Mouse (Mus musculus): ENCODE data around the gene Slc13a1.
"Not testable (repeated sequence)": the region's sequence is repeated elsewhere in the genome, so short reads cannot be mapped to it uniquely, and the experiment has no call there.

Slc13a1 gene

DNA sequence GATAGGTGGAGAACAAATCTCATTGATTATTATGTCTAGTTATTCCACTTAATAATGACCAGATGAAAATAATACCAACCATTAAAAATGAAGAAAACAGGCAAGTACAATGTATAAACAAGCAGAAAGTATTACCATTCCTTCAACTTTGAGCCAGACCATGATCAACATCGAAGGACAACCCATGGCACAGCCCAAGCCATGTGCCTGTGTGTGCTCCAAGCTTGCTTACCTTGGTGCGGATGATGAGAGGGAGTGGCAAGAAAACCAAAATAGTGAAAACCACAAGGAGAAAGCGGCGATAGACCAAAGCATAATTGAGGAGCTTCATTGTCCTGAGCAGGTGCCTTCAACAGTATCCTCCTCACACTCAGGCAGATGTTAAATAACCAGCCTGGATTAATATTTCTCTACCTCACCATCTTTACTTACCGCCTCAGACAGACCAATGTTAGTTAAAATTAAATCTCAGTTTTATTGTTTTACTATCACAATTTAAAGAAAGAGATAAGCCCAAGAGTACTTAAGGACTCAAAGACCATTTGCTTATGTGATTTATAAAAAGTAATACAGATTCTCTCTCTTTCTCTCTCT lies at the start of gene Slc13a1:
Slc13a1 (minus strand) TSS at position 359 of the 594 bp plus-strand sequence.
- DNase-seq (ENCODE audit: low read depth, low spot score): no peak

DNA sequence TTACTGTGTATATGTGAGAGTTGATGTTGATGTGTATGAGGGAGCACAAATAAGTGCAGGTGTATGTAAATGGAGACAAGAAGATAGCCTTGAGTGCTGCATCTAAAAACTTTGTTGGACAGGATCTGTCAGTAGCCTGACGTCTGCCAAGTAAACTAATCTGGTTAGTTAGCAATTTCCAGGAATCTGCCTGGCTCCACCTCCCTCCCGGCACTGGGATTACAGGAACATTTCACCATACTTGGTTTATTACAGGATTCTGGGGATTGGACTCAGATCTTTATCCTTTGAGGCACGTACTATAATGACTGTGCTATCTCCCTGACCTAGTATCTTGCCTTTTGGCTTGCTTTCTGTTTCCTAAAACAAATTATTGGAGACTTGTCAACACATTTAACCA lies 40.0 kb upstream of the Slc13a1 start:
- no peak for DNase-seq (ENCODE audit: low read depth, low spot score)

DNA sequence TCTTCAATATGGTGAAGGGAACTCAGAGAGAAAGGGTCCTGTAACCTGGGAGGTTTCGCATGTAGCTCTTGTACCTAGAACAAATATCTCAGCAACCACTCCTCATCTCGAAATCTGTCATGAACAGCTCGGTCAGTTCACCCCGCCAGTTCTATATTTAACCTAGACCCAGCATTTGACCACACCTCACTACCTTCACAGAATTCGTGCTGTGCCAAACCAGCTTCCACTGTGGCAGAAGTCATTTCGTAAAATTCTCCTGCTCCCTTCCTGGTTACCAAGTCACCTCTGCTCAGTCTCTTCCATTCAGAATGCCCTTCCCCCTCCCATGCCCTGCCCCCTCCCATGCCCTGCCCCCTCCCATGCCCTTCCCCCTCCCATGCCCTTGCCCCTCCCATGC lies 34.3 kb upstream of the Slc13a1 start:
- no peak for DNase-seq (ENCODE audit: low read depth, low spot score)

DNA sequence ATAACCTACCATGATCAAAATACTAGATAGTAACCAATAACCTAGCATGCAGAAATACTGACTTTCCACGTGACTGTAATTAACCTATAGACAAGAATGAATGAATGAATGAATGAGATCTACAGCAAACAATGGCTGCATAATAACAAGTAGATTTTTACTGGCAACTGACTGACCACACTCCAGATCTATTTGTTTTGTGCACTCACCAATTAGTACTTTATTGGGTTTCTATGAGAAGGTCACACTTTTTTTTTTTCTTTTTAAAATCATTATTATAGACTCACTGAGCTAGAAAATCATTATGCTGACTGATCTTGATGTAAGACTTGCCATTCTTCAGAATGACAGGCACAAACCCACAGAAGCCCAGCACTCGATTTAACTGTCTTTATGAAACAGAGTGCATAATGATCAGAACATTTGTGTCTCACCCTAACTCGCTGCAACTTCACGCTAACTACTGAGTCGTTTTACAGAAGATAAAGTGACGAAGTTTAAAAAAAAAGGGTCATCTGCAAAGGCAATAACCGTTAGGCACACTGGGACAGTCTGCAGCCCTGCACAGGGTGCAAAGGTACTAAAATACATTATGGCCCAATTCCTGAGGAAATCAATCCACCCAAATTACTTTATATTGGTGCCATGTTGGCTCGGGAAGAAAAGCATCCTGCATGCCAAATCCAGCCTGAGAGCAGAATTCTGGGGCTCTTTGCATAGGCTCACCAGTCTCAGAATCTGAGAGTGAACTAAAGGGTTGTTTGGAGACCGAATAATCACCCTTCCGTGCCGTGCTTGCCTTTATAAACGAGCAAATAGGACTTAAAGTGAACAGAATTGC lies 33.0 kb upstream of the Slc13a1 start:
- DNase-seq (ENCODE audit: low read depth, low spot score): no peak

DNA sequence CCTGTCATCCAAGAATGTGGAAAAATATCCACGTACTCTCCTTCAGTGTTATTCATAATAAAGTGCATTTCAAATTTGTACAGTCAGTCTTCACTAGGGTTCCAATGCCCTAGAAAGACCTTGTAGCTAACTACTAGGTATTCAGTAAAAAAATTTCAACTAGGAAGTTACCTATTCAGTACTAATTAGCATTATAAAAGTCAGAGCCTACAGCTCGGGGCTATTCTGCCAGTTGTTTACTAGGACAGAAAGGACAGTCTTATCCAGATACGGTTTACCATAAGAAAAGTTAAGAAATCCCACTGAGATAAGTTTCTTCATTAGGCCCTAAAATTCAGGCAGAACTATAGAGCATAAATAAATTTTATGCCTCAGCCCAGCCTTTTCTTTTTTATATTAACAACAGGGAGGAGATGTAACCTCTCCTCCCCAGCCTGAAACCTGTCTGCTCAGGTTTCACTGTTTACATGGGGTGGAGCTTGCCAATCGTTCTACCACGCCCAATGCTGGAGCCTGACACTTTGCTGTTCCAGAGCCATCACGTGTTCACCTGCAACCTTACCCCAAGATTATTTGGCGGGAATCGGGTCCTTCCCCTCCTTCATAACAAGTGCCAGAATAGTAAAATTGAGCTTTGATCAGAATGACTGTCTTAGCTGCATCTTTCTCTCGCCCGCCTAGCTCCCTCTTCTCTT lies 29.8 kb upstream of the Slc13a1 start:
- not testable (repeated sequence) for DNase-seq (ENCODE audit: low read depth, low spot score)

DNA sequence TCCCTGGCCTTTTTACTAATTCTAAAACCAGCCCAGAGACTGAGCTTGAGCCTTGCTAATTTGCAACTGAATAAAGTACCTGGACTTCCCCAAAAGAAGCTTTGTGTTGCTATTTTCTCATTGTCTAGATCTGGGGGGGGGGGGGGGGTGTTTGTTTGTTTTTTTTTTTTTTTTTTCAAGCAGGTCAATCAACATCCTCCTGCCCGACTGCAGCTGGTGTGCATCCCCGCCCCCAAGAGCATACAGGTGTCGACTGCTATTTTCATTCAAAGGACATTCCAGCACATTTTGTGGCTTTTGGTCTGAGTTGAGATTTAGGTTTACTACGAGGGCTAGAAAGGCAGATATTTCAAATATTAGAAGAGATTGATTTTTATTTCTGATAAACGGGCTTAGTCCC lies 28.5 kb upstream of the Slc13a1 start:
- DNase-seq (ENCODE audit: low read depth, low spot score): not testable (repeated sequence)

DNA sequence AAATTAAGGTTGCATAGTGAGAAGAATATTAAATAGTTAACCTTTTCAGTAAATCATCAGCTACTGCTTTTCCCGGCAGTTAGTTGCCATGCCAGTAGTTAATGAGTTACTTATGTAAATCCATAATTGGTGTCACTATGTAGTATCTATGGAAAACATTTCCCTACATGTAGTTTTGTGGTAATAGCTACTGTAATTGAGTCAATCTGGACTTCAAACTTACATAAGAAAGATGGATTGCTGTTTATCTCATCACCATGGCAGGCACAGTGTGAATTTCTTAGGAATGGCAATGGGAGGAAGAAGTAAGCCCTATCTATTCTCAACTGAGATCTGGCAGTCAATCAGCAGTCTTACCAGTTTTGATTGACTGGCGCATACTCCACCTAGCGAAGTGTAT lies 15.5 kb upstream of the Slc13a1 start:
- no peak for DNase-seq (ENCODE audit: low read depth, low spot score)

DNA sequence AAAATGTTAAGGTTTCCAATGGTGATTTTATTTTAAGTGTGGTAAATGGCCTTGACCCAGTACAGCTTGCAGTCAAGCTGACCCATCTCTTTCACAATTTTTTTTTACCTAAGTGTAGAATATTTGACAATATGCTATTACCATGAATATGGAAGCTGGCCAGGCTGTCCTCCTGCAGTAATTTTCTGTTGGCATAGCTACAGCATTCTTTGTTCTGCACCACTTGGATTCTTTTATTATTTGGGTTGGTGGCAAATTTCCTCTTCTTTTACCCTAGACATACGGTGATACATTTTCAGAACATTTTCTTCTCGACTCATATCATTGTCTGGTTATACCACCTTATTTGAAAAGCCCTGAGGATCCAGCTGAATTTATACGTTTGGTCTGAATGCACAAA lies 7.5 kb upstream of the Slc13a1 start:
- DNase-seq (ENCODE audit: low read depth, low spot score): no peak

DNA sequence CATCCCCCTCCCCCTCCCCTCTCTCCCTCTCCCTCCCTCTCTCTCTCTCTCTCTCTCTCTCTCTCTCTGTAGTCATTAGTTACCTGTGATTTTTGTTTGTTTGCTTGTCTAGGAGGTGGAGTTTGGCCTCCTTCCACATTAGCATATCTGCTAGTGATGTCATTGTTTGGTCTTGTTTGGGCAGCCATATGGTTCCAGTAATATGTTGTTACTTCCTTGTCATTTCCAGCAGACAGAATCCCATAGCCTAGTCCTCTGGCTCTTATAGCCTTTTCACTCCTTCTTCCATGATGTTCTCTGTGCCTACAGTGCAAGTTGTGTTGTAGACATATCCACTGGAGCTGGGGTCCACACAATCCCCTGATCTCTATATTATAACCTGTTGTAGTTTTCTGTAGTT lies 6.1 kb upstream of the Slc13a1 start:
- no peak for DNase-seq (ENCODE audit: low read depth, low spot score)

DNA sequence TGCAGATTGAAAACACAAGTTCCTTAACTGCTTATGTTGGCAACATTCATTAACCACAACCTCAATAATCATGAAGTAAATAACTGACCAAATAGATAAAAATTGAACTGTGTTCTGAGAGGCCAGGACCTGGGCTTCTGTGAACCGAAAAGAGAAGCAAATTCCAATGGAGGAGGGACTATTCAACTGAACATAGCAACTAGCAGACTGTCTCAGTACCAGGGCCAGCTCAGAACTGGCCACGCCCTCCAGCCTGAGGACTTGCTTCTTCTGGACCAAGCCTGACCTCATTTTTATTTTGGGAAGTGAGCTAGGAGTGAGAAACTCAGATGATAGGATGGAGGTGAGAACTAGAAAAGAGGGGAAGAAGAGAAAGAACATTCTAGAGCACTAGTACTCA lies 4.8 kb upstream of the Slc13a1 start:
- DNase-seq (ENCODE audit: low read depth, low spot score): no peak

DNA sequence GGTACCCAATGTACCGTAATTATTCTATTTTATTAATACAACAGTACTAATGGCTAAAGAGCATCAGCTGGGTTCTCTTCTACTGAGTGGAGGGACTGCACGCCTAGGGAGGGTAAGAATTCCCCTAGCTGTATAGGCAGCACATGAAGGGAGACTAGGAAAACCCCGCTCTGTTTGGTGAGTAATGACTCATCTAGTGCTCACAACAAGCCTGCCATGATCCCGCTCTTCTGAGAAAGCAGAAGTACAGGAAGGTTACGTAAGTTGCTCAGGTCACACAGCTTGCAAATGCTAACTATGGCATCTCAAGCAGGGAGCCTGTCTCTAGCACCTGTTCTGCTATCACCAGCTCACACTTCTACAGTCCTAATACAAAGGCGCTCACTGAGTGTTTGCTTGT lies 1.1 kb downstream of the Slc13a1 start:
- DNase-seq (ENCODE audit: low read depth, low spot score): no peak

DNA sequence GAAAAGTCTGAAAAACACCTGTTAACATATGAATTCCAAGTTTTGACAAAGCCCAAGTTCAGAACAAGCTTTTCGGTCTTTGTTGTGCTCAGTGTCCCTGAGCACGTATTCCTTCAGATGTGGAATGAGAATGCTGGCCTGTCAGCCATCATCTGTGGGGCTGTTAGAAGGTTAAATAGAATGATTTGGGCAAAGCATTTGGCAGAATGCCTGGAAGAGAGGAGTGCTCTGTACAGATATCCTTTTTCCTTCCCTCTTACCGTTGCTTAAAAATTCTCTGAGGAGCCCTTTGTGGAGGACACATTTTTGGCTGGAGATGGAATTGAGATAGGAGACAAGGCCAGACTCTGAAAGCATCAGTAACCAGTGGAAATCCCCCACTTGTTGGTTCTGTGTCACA lies 2.6 kb downstream of the Slc13a1 start:
- no peak for DNase-seq (ENCODE audit: low read depth, low spot score)

DNA sequence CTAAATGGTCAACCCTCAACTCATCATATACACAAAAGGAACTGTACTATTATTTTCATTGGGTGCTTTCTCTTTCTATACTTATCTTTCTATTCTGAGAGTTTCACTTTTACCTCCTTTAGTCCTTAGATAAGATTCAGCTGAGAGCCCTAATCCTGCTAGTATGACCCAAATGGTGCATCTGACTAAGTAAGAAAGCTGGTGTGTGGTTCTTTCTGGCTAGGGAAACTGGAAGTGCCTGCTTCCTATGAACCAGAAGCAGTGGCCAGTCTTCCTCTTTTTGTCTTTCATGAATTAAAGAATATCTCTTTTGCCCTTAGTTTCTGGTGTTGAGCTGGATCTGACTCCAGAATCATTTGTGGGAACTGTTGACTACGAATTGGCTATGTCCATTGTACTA lies 8.1 kb downstream of the Slc13a1 start:
- no peak for DNase-seq (ENCODE audit: low read depth, low spot score)

DNA sequence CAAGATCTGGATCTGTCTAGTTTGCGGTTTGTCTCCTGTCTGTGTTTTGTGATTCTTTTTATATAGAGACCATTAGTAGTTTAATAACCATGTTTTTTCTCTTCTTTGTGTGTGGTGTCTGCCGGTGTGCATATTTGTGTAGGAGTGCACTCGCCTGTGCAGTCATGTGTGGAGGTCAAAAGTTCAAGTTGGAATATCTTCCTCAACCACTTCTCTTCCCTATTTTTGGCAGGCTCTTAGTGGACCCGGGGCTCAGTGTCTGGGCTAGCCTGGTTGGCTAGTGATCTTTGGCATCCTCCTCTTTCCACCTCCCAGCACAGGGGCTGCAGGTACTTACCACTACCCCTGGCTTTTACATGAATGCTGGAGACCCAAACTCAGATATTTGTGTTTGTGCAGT lies 13.0 kb downstream of the Slc13a1 start:
- DNase-seq (ENCODE audit: low read depth, low spot score): no peak

DNA sequence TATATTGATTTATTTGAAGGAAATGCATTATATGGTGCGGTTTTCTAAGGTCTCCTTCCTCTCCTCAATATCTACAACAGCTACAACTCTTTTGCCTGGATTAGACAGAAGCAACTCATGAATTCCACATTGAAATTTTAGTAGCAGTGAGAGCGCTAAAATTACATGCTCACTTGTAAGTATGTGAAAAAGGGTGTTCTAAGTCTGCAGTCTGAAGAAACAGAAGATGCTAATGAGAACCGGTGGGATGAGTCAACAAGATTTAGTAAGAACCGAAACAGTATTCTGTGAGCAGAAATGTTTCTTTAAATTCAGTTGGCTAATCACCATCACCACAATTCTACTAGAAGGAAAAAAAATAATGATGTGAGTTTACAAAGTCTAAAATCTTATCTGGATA lies 34.9 kb downstream of the Slc13a1 start:
- no peak for DNase-seq (ENCODE audit: low read depth, low spot score)

DNA sequence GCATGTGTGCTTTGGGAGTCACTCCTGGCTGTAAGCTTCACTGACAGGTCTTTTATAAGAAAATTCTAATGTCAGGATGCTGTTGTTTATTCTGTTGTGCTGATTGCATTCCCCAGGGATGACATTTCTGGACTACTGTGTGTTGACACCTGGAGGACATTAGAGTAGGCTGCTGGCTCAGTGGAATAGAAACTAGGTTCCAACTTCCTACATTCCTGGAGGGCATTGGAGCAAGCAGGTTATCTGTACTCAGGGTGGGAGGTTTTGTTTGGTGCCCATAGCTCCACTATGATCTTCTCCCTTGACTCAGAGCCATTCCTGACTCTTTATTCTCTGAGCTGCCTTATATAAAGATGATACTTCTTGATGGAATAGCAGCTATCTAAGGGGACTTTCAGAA lies 45.3 kb downstream of the Slc13a1 start:
- DNase-seq (ENCODE audit: low read depth, low spot score): no peak

DNA sequence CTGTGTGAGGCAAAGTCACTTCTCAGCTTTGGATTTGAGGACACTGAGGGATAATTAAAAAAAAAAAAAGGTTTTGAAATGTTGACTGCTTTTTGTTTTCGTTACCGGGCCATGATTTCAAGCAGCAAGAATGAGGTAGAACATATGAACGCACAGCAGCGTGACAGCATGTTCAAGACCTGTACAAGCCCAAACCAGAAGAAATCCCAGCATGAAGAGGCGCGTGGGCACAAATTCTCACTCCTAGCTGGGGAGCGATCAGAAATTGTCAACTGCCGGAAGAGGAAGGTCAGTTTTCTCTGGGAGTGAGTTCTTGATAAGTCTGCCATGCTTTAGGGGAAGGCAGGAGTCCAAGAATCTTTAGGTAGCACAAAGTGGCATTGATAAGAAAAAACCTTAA lies 56.3 kb downstream of the Slc13a1 start:
- no peak for DNase-seq (ENCODE audit: low read depth, low spot score)

DNA sequence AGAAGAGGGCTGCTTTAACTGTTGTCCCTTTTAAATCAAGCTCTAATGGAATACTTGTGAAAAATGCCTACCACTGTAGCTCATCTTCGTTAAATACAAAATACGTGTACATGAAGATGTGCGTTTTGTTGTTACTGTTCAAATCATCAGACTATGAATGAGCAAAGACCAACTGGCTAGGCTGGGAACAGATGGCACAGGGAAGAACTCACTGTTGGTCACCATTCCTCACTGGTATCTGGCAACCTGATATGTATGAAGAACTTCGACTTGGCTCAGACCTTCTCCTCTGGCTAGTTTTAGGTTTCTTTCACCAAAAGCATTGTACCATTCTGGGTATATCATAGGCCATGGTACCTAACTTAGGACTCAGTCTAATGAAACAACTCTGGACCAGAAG lies 59.4 kb downstream of the Slc13a1 start:
- no peak for DNase-seq (ENCODE audit: low read depth, low spot score)

DNA sequence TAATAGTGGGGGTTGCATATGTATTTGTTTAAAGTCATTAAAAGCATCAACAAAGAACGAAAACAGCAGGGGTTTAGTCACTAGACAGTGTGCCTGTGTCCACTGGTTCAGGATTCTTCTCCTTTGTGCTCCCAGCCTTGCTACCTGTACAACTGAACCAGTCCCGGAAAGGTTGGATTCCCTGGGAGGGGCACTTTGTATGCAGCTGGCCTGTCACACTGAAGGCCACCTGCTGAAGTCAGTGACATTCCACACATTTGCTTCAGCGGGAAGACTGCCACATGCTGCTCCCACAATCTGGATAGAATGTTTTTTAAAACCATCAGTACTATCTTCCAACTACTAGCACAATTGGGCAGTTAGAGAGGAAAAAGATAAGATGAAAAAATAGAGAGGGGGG lies 61.7 kb downstream of the Slc13a1 start:
- DNase-seq (ENCODE audit: low read depth, low spot score): no peak

DNA sequence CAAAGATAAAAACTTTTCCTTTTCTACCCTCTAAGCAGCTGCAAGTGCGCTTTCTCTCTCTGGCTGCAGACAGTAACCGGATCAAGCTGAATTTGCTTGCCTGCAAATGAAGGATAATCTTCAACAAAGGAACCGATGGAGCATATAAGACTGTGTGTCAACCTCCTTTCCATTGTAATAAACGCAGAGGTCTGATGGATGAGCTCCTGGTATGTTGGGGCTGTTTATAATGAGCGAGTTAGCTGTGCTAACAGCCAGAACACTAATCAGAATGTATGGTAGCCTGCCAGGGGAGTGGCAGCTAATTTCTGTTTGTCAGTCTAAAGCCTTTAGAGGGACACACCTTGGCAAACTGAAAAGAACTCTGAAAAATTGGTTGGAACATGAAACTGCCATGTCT lies 62.2 kb downstream of the Slc13a1 start:
- DNase-seq (ENCODE audit: low read depth, low spot score): no peak

DNA sequence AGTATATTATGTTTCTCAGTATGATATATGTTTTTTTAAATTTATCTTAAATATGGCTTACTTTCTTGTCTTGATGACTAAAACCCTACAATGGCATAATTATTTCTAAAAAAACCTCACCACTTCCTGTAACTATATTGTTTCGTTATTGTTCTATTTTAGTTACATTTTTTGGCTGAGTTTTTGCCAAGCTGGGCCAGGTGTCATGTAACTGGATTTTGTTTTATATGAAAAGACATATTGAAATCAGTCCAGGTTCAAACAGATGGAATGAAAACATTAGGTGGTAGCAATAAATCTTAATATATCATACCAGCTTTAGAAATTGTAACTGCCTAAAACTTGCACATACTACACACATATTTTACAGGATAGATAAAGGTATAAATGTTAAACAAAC lies 66.6 kb downstream of the Slc13a1 start:
- DNase-seq (ENCODE audit: low read depth, low spot score): no peak

DNA sequence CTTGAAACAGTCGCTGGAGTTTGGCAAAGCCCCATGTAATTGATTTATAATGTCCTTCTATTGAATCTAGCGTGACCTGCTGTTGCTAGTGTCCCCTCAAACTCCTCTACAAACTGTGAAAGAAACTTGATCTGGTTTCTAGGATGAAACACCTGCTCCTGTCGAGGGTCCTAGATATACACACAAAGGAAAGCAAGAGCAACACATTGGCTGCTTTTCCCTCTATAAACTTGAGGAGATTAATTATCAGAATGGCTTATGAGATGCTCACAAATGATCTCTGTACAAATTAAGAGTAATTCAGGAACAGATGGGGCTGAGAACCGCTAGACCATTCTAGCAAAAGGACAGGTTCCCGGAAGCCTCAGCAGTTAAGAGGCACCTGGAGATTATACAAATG lies 67.2 kb downstream of the Slc13a1 start:
- DNase-seq (ENCODE audit: low read depth, low spot score): no peak

DNA sequence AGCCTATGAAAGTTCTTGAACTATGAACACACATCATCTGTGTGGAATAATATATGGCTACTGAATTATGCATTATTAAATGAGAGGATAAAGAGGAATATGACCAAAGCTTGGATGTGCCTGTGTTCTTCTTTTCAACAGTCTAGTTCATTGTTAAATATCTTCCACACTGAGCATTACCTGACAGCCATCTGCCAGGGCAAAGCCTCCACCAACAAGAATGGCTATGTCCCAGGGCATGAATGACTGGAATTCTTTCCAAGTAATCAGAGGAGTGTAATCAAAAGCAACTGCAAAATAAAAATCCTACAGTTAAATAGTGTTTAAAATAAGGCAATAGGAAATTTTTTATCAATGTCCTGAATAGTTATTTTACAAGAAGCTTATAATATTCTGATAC lies 70.5 kb downstream of the Slc13a1 start:
- DNase-seq (ENCODE audit: low read depth, low spot score): no peak

Measured in c-Kit-negative CD71-positive TER-119-positive erythroid progenitor cells, embryonic 14.5 days (primary cell).